Mouse (Mus musculus): ENCODE results near the gene Prss34.
A peak's percentile ranks its signal among the peaks of the same experiment; 100 is the strongest.

Prss34 gene

GRCm38 (mm10) chr17:25318354-25318753 lies 20.2 kb downstream of the Prss34 start, which contains the start of gene Prss29:
Prss29 (plus strand) TSS chr17:25318654.
- no peak for DNase-seq (ENCODE audit: low spot score in 2 of 2)

- no peak for DNase-seq (ENCODE audit: low spot score in 2 of 2)
Observed at GRCm38 (mm10) chr17:25320819-25321218, 22.6 kb downstream of the Prss34 start.

GRCm38 (mm10) chr17:25322930-25323329 lies 24.7 kb downstream of the Prss34 start:
- no peak for DNase-seq (ENCODE audit: low spot score in 2 of 2)

GRCm38 (mm10) chr17:25332321-25332720 lies 34.1 kb downstream of the Prss34 start:
- no peak for DNase-seq (ENCODE audit: low spot score in 2 of 2)

- peak in 1 of 2 experiments; percentile 2 for DNase-seq (ENCODE audit: low spot score in 2 of 2)
Observed at GRCm38 (mm10) chr17:25333943-25334342, 35.7 kb downstream of the Prss34 start.

- no peak for DNase-seq (ENCODE audit: low spot score in 2 of 2)
Observed at GRCm38 (mm10) chr17:25338218-25338617, 40.0 kb downstream of the Prss34 start.

- no peak for DNase-seq (ENCODE audit: low spot score in 2 of 2)
Observed at GRCm38 (mm10) chr17:25340003-25340402, 41.8 kb downstream of the Prss34 start.

- no peak for DNase-seq (ENCODE audit: low spot score in 2 of 2)
Observed at GRCm38 (mm10) chr17:25341490-25341889, 43.3 kb downstream of the Prss34 start.

- no peak for DNase-seq (ENCODE audit: low spot score in 2 of 2)
Observed at GRCm38 (mm10) chr17:25345462-25345861, 47.3 kb downstream of the Prss34 start, which contains the start of gene Tpsab1. Tpsab1 (minus strand) TSS chr17:25345562.

Measured in heart, adult 9 months (tissue).